Mouse (Mus musculus) right cerebral cortex, postnatal 10 days (tissue): ENCODE results near the gene Ttc29.

Source experiments
- DNase-seq, 2 experiments: peaks; one replicate each; pipeline ENCODE4 v3.0.0; 2021; ENCODE audit warnings: low spot score in 2 of 2

Ttc29 gene

GRCm38 (mm10) chr8:78278598-78278997 is 65.5 kb downstream of the Ttc29 start:
- DNase-seq, result no peak

DNA sequence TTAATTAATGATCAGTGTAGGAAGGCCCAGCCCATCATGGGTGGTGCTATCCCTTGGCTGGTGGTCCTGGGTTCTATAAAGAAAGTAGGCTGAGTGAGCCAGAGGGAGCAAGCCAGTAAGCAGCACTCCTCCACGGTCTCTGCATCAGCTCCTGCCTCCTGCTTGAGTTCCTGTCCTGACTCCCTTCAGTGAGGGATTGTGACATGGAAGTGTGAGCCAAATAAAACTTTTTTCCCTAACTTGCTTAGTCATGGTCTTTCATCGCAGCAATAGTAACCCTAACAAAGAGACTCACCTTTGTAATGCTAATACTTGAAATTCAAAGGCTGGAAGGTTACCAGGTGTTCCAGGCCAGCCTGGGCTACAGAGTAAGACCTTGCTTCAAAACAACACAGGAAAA is 71.7 kb downstream of the Ttc29 start:
- DNase-seq, result no peak

- no peak for DNase-seq
Measured at GRCm38 (mm10) chr8:78285366-78285765, 72.3 kb downstream of the Ttc29 start.

- DNase-seq, result no peak
Measured at GRCm38 (mm10) chr8:78289374-78289971, 76.4 kb downstream of the Ttc29 start.

DNA sequence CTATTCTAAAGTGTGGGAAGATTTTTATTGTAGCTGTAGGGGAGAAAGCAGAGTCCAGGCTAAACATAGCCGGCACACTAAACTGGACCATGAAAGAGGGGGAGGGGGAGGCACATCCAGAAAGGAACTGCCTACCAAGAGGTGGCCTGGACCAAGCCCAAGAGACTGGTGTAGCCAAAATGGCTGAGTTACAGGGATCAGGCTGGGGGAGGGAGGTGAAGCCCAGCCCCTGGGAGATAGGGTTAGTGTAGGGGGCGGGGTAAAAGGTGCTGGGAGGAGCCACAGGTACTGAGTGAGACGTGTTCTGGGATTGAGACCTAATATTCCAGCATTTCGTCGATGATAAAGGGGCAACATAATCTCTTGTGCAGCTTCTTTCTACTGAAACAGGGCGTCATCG is 77.2 kb downstream of the Ttc29 start:
- no peak for DNase-seq

GRCm38 (mm10) chr8:78295494-78295893 is 82.4 kb downstream of the Ttc29 start:
- DNase-seq, result no peak

DNA sequence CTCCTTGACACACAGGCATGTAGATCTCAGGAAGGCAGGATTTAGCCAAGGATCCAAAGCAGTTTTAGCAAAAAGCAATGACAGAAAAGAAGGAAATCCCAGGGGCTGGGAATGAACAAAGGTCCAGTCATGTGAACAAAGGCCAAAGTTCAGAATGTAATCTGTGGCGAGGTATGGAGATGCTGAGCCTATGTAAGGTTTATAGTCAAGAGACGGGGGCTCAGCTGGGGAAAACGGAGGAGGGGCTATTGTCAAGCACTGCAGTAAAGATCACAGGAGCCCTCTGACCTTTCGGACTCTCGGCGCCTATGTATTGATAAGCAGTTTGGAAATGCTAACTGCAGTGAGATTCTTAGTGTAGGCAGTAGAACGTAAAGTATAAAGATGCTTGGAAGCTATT is 90.5 kb downstream of the Ttc29 start:
- no peak for DNase-seq

GRCm38 (mm10) chr8:78306604-78307003 is 93.5 kb downstream of the Ttc29 start:
- DNase-seq, result no peak

GRCm38 (mm10) chr8:78307131-78307530 is 94.0 kb downstream of the Ttc29 start:
- no peak for DNase-seq

- DNase-seq, result no peak
Measured at GRCm38 (mm10) chr8:78309539-78309938, 96.4 kb downstream of the Ttc29 start.

DNA sequence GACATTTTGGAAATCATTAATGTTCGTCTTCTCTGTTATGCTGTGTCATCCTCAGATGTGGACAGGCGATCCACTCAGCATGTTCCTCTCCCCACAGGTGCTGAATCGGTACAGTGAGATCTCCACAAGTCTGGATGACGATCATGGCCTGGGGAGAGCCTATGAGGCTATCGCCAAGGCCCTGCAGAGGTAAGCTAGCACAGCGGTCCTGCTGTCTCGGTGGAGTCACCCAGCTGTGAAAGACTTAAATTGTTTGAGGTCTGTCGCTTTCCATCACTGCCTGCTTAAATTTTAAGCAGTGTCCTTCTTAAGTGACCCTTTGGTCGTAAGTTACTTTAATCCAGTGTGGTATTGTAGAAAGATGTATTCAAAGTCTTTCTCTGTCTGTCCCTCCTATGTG is 102.5 kb downstream of the Ttc29 start:
- DNase-seq, result no peak

- DNase-seq, result no peak
Measured at GRCm38 (mm10) chr8:78317666-78318065, 104.6 kb downstream of the Ttc29 start.

- no peak for DNase-seq
Measured at GRCm38 (mm10) chr8:78323391-78323790, 110.3 kb downstream of the Ttc29 start.

DNA sequence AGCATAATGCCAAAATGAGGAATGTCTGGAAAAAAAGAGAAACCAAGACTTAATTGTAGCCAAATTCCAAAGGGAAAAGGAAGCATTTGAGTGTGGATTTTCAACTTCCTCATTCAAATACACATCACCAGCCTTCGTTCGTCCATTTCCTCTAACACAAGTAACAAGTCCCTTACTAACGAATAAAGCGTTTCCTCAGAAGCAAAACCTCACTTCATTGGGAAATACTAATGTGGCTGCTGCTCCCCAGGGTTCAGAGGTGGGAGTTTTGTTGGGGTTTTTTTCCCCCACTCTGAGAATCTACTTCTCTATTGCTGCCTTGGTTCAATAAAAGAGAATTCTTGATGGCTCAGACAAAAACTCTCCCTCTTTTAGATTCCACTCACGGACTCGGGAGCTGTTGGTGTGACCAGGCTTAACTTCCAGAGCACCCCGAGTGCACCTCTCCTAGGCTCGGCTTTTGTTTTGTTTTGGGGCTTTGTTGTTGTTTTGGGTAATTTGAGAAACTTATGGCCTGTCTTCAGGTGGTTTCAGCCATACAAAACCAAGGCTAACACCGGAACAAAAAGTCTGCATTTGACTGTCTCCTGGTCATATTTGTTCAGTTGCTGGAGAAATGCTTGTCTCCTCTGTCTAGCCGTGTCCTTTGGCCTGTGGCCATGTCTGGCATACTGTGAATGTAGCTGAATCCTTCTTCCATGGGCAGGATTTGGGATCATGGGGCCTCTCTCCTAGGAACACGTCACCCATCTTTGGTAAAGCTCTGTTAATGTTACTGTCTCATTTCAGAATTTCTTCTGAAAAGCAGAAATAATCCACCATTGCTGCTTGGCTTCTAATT is 127.8 kb downstream of the Ttc29 start:
- DNase-seq, result peak; percentile 69 to 72

DNA sequence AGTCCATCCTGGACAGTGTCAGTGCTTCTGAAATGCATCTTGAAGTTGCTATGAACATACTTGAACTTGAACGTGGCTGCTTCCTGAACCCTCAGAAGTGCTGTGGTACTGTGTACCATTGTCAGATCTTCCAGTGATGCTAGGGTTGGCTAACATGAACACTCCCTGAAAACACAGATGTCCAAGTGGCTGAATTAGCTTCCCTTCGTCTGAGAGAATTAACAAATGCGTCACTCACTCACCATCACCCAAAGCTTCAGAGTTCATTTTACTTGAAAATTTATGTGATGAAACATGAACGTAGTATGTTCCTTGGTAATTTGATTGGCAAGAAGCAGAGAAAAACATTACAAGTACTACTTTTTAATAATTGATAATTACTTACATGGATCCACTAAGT is 129.1 kb downstream of the Ttc29 start:
- DNase-seq, result no peak

GRCm38 (mm10) chr8:78344006-78344405 is 130.9 kb downstream of the Ttc29 start:
- no peak for DNase-seq

- no peak for DNase-seq
Measured at GRCm38 (mm10) chr8:78345705-78346104, 132.6 kb downstream of the Ttc29 start.

GRCm38 (mm10) chr8:78346131-78346621 is 133.1 kb downstream of the Ttc29 start:
- no peak for DNase-seq

GRCm38 (mm10) chr8:78353902-78354301 is 140.8 kb downstream of the Ttc29 start:
- no peak for DNase-seq

GRCm38 (mm10) chr8:78354801-78355200 is 141.7 kb downstream of the Ttc29 start:
- DNase-seq, result peak; percentile 28 to 38

GRCm38 (mm10) chr8:78390756-78391155 is 177.7 kb downstream of the Ttc29 start:
- DNase-seq, result no peak

GRCm38 (mm10) chr8:78419272-78419671 is 206.2 kb downstream of the Ttc29 start:
- no peak for DNase-seq

DNA sequence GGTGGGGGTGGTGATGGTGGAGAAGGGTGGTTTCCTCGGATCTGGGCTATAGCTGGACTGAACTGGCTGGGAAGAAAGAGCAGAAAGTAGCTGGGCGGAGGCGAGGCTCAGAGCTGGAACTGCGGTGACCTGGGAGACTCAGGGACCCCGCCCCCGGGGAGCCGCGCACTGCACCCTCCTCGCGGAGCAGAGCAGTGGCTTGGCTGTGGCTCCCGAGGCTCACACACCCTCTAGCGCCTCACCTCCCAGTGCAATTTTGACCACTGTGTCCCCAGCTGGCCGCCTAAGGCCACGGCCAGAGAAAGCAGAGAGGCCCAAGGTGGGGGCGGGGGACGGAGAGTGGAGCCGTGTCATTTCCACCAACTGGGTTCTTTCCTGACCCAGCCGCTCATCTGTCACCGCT is 207.0 kb downstream of the Ttc29 start:
- DNase-seq, result peak in 1 of 2 experiments; percentile 31
